Mouse (Mus musculus) limb, embryonic 14.5 days (tissue): ENCODE measurements around the gene Itga5. TPM values are rescaled to one million over a fixed set of nuclear protein-coding genes. Genes with fewer than 3 reads are reported as not detected.

Experiments used
- ATAC-seq: fragments of 200-750 bp; cut with Nextera tagmentation; 2 replicates; pipeline ENCODE4 v1.8.0; 2017; ENCODE audit warnings: low read depth, moderate number of reproducible peaks, moderate TSS enrichment; ENCODE audit not compliant: low FRiP score
- DNase-seq: peaks from one replicate; pipeline ENCODE4 v3.0.0-alpha.2; 2015; ENCODE audit warnings: low spot score
- H3K27ac ChIP-seq: fragments of 300-500 bp; sonication (generic); replicated peaks from 2 replicates; pipeline ENCODE4 v1.5.1; 2014; ENCODE audit warnings: low read depth, mild to moderate bottlenecking, low read length, moderate library complexity, mixed read lengths
- H3K27me3 ChIP-seq: fragments of 300-500 bp; sonication (generic); 2 replicates; pipeline ENCODE4 v1.6.1; 2014; ENCODE audit warnings: low read length, mixed read lengths; ENCODE audit not compliant: control insufficient read depth, insufficient read depth
- H3K36me3 ChIP-seq: fragments of 300-500 bp; sonication (generic); 2 replicates; pipeline ENCODE4 v1.6.1; 2014; ENCODE audit warnings: mild to moderate bottlenecking, low read length, moderate library complexity, mixed read lengths; ENCODE audit not compliant: control insufficient read depth, insufficient read depth
- H3K4me1 ChIP-seq: fragments of 300-500 bp; sonication (generic); 2 replicates; pipeline ENCODE4 v1.6.1; 2014; ENCODE audit warnings: antibody characterized with exemption, low read length, mixed read lengths; ENCODE audit not compliant: control insufficient read depth, insufficient read depth
- H3K4me2 ChIP-seq: fragments of 300-500 bp; sonication (generic); replicated peaks from 2 replicates; pipeline ENCODE4 v1.6.1; 2014; ENCODE audit warnings: low read depth, mild to moderate bottlenecking, low read length, moderate library complexity; ENCODE audit not compliant: severe bottlenecking
- H3K4me3 ChIP-seq: fragments of 300-500 bp; sonication (generic); replicated peaks from 2 replicates; pipeline ENCODE4 v1.5.1; 2014; ENCODE audit warnings: low read length
- H3K9ac ChIP-seq: fragments of 300-500 bp; sonication (generic); 2 replicates; pipeline ENCODE4 v1.6.1; 2014; ENCODE audit warnings: mild to moderate bottlenecking, low read depth, low read length, moderate library complexity; ENCODE audit not compliant: severe bottlenecking
- H3K9me3 ChIP-seq: fragments of 300-500 bp; sonication (generic); 2 replicates; pipeline ENCODE4 v1.6.1; 2016; ENCODE audit warnings: low read length; ENCODE audit not compliant: control insufficient read depth
- POLR2A ChIP-seq: fragments of 200-500 bp; IDR thresholded peaks from 2 replicates; pipeline ENCODE4 v1.8.0; 2012; ENCODE audit warnings: inconsistent platforms, mild to moderate bottlenecking, moderate library complexity, borderline replicate concordance; ENCODE audit not compliant: insufficient read depth, insufficient read length; ENCODE audit errors: extremely low read depth
- WGBS: fragments of 180-500 bp; shearing (Covaris S2); extraction: QIAGEN DNeasy Blood & Tissue Kit; methylation state at CpG from one replicate; pipeline ENCODE4 v1.1.7; 2014; 5-methylcytosine and 5-hydroxymethylcytosine counted together
- polyA plus RNA-seq, 2 experiments: library from polyadenylated mRNA; depleted of rRNA in 1 of 2; stranded (reverse) in 1 of 2; unstranded in 1 of 2; fragments of >200 nt; fragmentation: Nextera tagmentation in 1 of 2; extraction: Ambion mirVana in 1 of 2; gene quantifications; 2 replicates each; pipeline versions ENCODE4 v1.2.1 to v1.2.3; 2012 to 2014

Gene Itga5
- polyA plus RNA-seq, 2 experiments: 63.4 to 71.2 TPM

DNA sequence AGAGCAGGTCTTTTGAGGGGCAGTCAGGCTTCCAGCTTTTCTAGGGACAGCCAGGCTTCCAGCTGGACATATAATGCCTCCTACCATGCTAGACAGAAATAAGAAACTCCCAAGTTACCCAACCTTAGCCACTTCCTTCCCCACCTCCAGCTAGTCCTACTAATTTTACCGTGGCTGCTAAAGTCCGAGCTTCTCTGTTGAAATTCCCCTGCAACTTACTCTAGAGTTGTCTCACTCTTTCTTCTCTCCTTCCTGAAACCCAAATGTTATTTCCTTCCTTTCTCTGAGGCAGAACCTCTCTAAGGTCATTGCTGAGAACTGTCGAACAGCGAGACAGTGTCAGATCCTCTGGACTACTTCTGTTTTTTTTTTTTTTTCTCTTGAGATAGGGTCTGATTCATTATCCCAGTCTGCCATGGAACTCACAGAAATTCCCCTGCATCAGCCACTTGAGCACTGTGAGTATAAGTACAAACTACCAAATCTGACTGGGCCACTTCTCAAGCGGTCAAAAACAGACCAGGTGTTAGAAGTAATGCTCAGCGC is 56.1 kb downstream of the Itga5 start, which contains the start of gene Gpr84:
Gene Gpr84, minus strand, starts transcription at position 248 of the 546 bp plus-strand sequence.
- TF ChIP-seq POLR2A: no peak
- DNase-seq (no peak), ATAC-seq (no peak)
- 43% methylated on average over 6 of the region's 6 CpGs for WGBS
- Histone ChIP-seq H3K9ac (no peak within 1 kb of the TSS), H3K4me1 (peaks cover 39% of the 10 kb centered on the region), H3K4me3 (no peak within 1 kb of the TSS), H3K27ac (no peak within 1 kb of the TSS), H3K9me3 (no peaks in the 10 kb centered on the region), H3K27me3 (no peaks in the 10 kb centered on the region), H3K36me3 (peaks cover 8% of the 10 kb centered on the region), H3K4me2 (no peak within 1 kb of the TSS)

DNA sequence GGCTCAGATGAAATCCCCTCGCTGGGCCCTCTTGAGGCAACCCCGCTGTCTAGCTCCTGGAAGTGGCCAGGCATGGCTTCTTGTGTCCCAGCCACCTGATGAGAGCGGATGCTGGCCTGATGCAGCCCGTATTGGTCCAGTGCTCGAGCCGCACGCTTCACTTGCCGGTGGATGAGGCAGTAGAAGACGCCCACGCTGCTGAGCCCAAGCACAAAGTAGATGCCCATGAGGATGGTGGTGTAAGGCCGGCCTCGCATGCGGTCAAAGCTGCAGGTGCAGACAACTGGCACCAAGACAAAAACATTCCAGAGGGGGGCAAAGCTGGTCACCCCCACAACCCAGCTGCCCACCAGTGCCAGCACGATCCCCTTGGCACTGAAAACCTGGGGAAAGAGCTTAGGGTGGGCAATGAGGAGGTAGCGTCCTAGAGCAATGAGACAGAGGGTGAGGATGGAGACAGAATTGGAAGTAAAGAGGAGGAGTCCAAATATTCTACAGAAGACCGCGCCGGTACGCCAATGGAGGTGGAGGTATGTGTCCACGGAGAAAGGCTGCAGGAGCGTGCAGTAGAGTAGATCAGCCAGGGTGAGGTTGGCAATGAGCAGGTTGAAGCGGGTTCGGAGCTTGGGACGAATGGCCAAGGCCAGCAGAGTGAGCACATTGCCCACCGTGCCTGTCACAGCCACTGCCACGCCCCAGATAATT is 57.5 kb downstream of the Itga5 start:
- Histone ChIP-seq H3K27ac (no peak overlapping the region), H3K27me3 (no peaks in the 10 kb centered on the region), H3K4me1 (peaks cover 33% of the 10 kb centered on the region), H3K4me3 (no peak overlapping the region; the same call in 1 of the 2 replicates), H3K9me3 (no peaks in the 10 kb centered on the region), H3K36me3 (0 out of 2 replicates have a peak, but pooled peaks cover 2% of the 10 kb centered on the region), H3K4me2 (peak overlapping the region; percentile 25), H3K9ac (0 out of 2 replicates have a peak overlapping the region, but pooled peaks have one; percentile 21)
- 65% methylated on average over 26 of the region's 26 CpGs for WGBS
- ATAC-seq (no peak), DNase-seq (no peak)
- TF ChIP-seq POLR2A: no peak

DNA sequence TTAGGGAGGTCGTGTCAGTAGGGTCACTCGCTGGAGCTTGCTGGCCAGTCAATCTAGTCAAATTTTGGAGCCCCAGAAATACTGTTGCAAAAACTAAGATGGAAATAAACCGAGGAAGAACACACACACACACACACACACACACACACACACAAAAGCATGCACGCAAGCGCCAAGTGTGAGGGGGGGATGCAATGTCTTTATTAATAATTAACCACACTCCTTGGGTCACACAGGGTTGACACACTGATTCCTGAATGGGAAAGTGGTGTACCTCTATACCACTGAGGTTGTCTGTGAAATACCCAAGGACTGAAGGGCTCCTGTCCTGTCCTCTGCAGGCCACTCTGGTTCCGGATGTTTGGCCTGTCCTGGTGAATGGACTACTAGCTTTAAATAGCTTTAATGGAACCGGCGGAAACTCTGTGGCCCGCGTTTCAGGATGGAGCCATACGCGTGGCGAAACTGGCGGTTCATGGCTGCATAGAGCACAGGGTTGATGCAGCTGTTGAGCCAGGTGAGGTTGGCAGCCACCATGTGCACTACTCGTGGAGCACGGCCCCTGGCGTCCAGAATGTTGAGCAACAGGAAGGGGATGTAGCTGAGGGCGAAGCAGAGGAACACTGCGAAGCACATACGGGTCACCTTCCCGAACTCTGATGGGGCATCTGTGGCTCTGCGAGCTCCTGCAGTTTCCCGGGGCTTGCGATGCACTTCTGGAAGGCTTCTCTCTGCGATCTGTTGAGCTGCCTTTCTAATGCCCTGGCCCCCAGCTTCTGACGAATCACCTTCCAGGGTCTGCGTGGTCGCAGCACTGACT is 58.3 kb downstream of the Itga5 start:
- H3K27ac ChIP-seq: no peak overlapping the region
- H3K4me1 ChIP-seq: peaks cover 38% of the 10 kb centered on the region
- TF ChIP-seq POLR2A: no peak
- WGBS: 44% methylated on average over 28 of the region's 28 CpGs
- peak overlapping the region; percentile 25 for H3K4me2 ChIP-seq
- no peaks in the 10 kb centered on the region for H3K27me3 ChIP-seq
- H3K9me3 ChIP-seq: no peaks in the 10 kb centered on the region
- H3K4me3 ChIP-seq: no peak overlapping the region; the same call in 1 of the 2 replicates
- no peak for DNase-seq
- no peaks in the 10 kb centered on the region for H3K36me3 ChIP-seq
- ATAC-seq: no peak
- H3K9ac ChIP-seq: peak overlapping the region; percentile 21; the same call in 1 of the 2 replicates

DNA sequence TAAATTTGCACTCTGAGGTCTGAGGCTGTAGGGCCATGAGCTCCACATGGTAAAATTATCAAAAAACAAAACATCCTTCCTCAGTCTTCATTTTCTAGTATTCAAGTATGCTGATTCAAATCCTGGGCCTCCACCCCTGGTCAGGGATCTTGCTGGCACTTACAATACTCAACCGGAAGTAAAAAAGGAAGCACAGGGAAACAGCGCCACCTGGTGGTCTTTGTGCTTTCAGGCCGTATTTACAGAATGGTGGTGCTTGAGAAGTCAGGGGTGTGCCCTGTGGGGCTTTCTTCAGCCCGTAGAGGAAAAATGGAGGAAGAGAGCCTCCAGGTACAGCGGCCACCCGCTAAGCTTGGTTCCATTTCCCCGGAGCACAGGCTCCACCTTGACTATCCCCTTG is 59.4 kb downstream of the Itga5 start:
- no peak overlapping the region for H3K4me3 ChIP-seq
- TF ChIP-seq POLR2A: no peak
- peak; percentile 94 for DNase-seq
- H3K36me3 ChIP-seq: no peaks in the 10 kb centered on the region
- no peaks in the 10 kb centered on the region for H3K27me3 ChIP-seq
- no peak for ATAC-seq
- no peak overlapping the region for H3K27ac ChIP-seq
- peaks cover 49% of the 10 kb centered on the region for H3K4me1 ChIP-seq
- H3K9me3 ChIP-seq: no peaks in the 10 kb centered on the region
- 4% methylated on average over 7 of the region's 7 CpGs for WGBS
- no peak overlapping the region for H3K4me2 ChIP-seq
- no peak overlapping the region for H3K9ac ChIP-seq
